Mouse (Mus musculus) layer of hippocampus, postnatal 14 days (tissue): ENCODE data around the gene Fbxl22. TPM values are rescaled to one million over a fixed set of nuclear protein-coding genes. Genes with fewer than 3 reads are reported as not detected.

Experiments
- DNase-seq, 2 experiments: peaks; one replicate each; pipeline ENCODE4 v3.0.0; 2021 to 2022; ENCODE audit warnings: low spot score in 2 of 2, mixed read lengths in 1 of 2
- total RNA-seq, 2 experiments: library from RNA; stranded (reverse); gene quantifications; 2 replicates each; pipeline ENCODE4 v1.2.3; 2021

The Fbxl22 gene
- total RNA-seq, 2 experiments from 2014 or later: 0.23 to 0.38 TPM

DNA sequence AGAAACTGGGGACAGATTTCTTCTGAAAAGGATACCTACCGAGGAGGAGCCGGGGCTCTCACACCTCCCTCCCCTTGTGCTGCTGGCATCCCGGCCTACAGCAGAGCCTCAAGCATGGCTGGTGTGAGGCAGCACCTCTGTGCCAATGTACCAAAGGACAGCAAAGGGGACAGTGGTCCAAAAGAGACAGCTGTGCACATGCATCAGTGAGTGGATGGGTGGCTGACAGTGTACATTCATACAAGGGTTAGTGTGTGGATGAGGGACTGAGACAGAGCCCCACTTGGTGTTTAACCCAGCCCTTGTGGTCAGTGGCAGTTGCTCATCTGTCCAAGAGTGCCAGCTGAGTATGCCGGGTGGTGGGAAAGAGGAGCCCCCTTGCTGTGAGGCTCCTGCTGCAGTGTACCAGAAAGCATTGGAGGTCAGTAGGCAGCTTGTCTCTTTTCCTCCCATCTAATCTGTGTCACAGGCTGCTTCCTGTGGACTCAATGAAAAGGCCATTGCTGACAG is 5.4 kb downstream of the Fbxl22 start:
- no peak for DNase-seq

DNA sequence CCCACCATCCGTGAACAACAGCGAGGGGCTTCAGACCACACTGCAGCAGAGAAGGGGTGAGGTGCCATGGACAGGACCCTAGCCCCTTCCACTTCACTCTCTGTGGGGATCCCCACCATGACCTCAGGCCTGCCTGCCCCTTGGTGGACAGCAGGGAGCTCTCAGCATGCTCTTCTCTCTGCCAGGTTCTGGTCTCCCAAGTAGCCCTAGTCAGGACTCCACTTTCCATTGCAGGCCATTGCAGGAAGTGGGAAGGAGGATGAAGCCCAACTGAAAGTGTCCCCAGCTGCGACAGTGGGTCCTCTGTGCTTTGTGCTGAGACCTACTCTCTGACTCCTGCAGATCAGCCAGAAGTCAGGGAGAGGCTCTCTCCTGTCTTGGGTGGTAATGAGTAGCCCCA is 6.7 kb downstream of the Fbxl22 start:
- no peak for DNase-seq

DNA sequence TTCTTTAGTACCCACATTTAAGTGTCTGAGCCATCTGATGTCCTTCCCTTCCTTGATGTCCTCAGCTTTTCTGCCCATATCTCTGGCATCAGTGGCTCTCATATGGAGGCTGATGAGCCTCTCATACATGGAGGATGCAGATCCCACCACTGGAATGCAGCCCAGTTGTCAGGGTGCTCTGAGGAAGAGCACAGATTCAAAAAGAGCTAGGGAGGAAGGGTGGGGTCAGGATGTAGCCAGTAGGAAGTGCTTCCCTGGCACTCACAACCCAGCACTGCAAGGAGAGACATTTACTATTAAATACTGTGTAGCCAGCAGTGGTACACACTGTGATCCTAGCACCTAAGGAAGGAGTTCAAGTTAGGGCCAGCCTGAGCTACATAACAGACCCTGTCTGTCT is 8.0 kb downstream of the Fbxl22 start:
- DNase-seq: no peak

DNA sequence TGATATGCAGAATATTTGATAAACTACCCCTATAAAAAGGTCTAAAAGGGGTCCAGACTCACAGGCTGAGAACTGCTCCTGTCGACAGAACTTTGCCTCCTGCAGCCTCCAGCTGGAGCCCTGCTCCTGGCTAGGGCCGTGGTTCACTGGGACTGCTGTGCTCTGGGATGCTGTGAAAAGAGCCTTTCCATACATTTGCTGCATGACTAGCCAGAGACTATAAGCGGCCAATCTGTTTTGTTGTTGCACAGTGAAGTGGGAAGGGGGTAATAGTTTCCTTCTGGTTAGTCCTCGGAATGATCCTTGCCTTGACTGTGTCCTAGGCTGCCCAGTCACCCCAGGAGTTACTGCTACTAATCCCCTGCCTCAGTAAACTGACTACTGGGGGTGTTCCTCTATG is 8.4 kb downstream of the Fbxl22 start:
- no peak for DNase-seq

- DNase-seq: no peak
Measured at GRCm38 (mm10) chr9:66505141-66505917, 9.1 kb downstream of the Fbxl22 start.

DNA sequence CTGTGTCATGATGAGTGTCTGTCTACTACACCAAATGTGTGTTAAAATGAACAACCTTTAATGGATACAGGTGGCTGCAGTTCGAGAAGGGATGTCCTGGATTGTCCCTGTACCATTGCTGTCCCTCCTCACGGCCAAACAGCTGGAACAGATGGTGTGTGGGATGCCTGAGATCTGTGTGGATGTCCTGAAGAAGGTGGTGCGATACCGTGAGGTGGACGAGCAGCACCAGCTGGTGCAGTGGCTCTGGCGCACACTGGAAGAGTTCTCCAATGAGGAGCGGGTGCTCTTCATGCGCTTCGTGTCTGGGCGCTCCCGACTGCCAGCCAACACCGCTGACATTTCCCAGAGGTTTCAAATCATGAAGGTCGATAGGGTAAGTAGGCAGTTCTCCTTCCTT is 9.9 kb downstream of the Fbxl22 start:
- DNase-seq: no peak

GRCm38 (mm10) chr9:66503879-66504411 is 10.4 kb downstream of the Fbxl22 start:
- DNase-seq: no peak

GRCm38 (mm10) chr9:66501248-66501647 is 13.1 kb downstream of the Fbxl22 start:
- DNase-seq: no peak

GRCm38 (mm10) chr9:66493992-66494391 is 20.4 kb downstream of the Fbxl22 start:
- no peak for DNase-seq

- no peak for DNase-seq
Measured at GRCm38 (mm10) chr9:66492361-66492760, 22.0 kb downstream of the Fbxl22 start.

- DNase-seq: no peak
Measured at GRCm38 (mm10) chr9:66488786-66489185, 25.6 kb downstream of the Fbxl22 start.

DNA sequence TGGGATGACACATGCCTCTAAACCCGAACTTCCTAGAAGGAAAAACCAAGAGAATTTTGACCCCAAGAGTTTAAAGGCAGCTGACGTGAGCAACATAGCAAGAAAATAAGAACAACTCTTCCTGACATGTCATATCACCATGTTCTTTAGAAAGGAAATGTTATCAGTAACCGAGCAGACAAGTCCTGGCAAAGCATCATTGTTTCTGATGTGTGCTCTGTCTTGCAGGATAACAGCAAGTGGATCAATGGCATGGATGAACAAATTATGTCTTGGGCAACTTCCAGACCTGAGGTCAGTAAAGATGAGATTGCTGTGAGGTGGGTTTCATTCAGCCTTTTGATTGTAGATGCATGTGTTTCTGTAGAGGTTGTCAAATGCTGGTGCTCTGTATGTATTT is 31.0 kb downstream of the Fbxl22 start:
- DNase-seq: no peak

DNA sequence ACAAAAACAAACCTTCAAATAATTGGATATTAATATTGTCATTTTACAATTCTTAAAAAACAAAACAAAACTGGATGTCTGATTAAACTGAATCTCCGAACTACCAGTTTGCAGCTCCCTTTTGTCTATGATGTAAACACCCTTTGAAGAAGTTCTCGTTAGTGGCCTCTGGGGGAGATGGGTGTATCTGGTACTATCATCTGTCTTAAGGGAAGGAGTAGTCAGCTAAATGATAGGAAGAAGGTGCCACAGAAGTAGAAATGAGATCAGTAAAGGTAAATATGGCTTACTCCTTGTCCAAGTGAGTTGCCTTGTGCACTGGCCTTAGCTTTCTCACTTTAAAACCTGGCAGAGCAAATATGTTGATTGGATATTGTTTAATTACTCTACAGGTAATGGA is 36.6 kb downstream of the Fbxl22 start:
- DNase-seq: no peak

- no peak for DNase-seq
Measured at GRCm38 (mm10) chr9:66465087-66465486, 49.3 kb downstream of the Fbxl22 start.

Other genes starting within 250 kb of the Fbxl22 start
- 100 to 1,000 TPM; 112 to 128 TPM for gene Herc1, start 164.1 kb downstream of the Fbxl22 start, total RNA-seq
- 10 to 100 TPM; 40.2 to 44.3 TPM for gene Usp3, start 78.5 kb upstream of the Fbxl22 start, total RNA-seq
- 10 to 100 TPM; 34.1 to 47.0 TPM for gene Car12, start 199.1 kb upstream of the Fbxl22 start, total RNA-seq